ENCODE assay signal across 13 mouse cellular contexts in the genomic region with DNA sequence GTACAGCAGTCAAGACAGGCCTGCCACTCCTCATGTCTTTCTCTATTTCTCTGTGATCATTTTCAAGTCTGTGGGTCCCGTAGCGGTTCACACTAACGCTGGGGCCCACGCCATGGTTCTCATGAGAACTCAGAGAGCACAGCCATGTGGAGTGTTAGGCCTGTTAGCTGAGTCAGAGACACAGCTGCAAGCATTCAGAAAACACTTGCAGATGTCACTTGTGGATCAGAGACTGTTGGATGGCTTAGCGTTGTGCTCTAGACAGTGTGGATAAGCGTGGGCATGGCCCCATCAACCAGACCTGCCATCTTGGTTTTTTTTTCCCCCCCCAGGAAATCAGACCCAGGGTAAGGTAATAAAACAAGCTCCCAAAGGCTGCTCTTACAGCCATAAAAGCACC.
DNase-seq lines count a peak whose midpoint lies in the region; ATAC-seq lines count a peak whose summit lies in the region.
"Had no signal": no experiment of that assay in that cellular context is flagged by ENCODE, and none has a peak within 500 bp of the region (broad histone marks: within the 10 kb centered on the region; RNA-seq: fewer than 3 reads in every experiment).

No protein-coding gene starts in this region.

- H3K27ac ChIP-seq in heart, embryonic 11.5 days (ENCODE audit: low read depth, low read length) = no peak overlapping the region
- H3K27ac ChIP-seq in midbrain, embryonic 16.5 days (ENCODE audit: low read length) = no peak overlapping the region
- no peak overlapping the region for H3K27ac ChIP-seq in neural tube, embryonic 15.5 days (replicated peaks)
- H3K27ac ChIP-seq: liver, embryonic 14.5 days; midbrain, embryonic 13.5 days; neural tube, embryonic 13.5 days had no signal

- H3K36me3 ChIP-seq in heart, embryonic 11.5 days (ENCODE audit: control insufficient read depth, insufficient read depth, low read length) = no peaks in the 10 kb centered on the region
- no peaks in the 10 kb centered on the region for H3K36me3 ChIP-seq in midbrain, embryonic 16.5 days (ENCODE audit: control insufficient read depth, insufficient read depth, low read length)
- H3K36me3 ChIP-seq in neural tube, embryonic 15.5 days = no peaks in the 10 kb centered on the region
- H3K36me3 ChIP-seq: midbrain, embryonic 13.5 days; neural tube, embryonic 13.5 days had no signal

- no peak overlapping the region for H3K4me3 ChIP-seq in heart, embryonic 11.5 days (ENCODE audit: low read depth, low read length)
- no peak overlapping the region for H3K4me3 ChIP-seq in midbrain, embryonic 16.5 days (ENCODE audit: low read depth, low read length)
- H3K4me3 ChIP-seq in neural tube, embryonic 15.5 days (replicated peaks) = no peak overlapping the region
- H3K4me3 ChIP-seq: midbrain, embryonic 13.5 days; neural tube, embryonic 13.5 days had no signal

- H3K4me2 ChIP-seq in heart, embryonic 11.5 days = no peak overlapping the region
- H3K4me2 ChIP-seq in midbrain, embryonic 16.5 days (ENCODE audit: low read length) = no peak overlapping the region
- H3K4me2 ChIP-seq in neural tube, embryonic 15.5 days = no peak overlapping the region
- H3K4me2 ChIP-seq: midbrain, embryonic 13.5 days; neural tube, embryonic 13.5 days had no signal

- no peaks in the 10 kb centered on the region for H3K4me1 ChIP-seq in heart, embryonic 11.5 days (ENCODE audit: control insufficient read depth, insufficient read depth, low read length)
- no peaks in the 10 kb centered on the region for H3K4me1 ChIP-seq in midbrain, embryonic 16.5 days (ENCODE audit: control insufficient read depth, insufficient read depth, low read length)
- no peaks in the 10 kb centered on the region for H3K4me1 ChIP-seq in neural tube, embryonic 15.5 days
- H3K4me1 ChIP-seq: midbrain, embryonic 13.5 days; neural tube, embryonic 13.5 days had no signal

- H3K9ac ChIP-seq in heart, embryonic 11.5 days (ENCODE audit: low read depth, low read length) = no peak overlapping the region
- no peak overlapping the region for H3K9ac ChIP-seq in midbrain, embryonic 16.5 days (ENCODE audit: low read depth, low read length)
- H3K9ac ChIP-seq in neural tube, embryonic 15.5 days (replicated peaks) = no peak overlapping the region
- H3K9ac ChIP-seq: liver, embryonic 14.5 days; midbrain, embryonic 13.5 days; neural tube, embryonic 13.5 days had no signal

- 76% methylated on average over 6 of the region's 6 CpGs for WGBS in heart, embryonic 11.5 days (ENCODE audit: insufficient replicate concordance)
- 94% methylated on average over 6 of the region's 6 CpGs for WGBS in midbrain, embryonic 16.5 days
- 90% methylated on average over 6 of the region's 6 CpGs for WGBS in neural tube, embryonic 15.5 days

- H3K9me3 ChIP-seq in heart, embryonic 11.5 days (replicated peaks; ENCODE audit: control insufficient read depth, low read length) = no peaks in the 10 kb centered on the region
- no peaks in the 10 kb centered on the region for H3K9me3 ChIP-seq in midbrain, embryonic 16.5 days (replicated peaks; ENCODE audit: control insufficient read depth, low read length, poor library complexity, severe bottlenecking)
- H3K9me3 ChIP-seq in neural tube, embryonic 15.5 days (replicated peaks) = no peaks in the 10 kb centered on the region
- H3K9me3 ChIP-seq: midbrain, embryonic 13.5 days; neural tube, embryonic 13.5 days had no signal

- ATAC-seq in heart, embryonic 11.5 days (replicated peaks; ENCODE audit: insufficient number of reproducible peaks, low FRiP score, low TSS enrichment) = no peak
- no peak for ATAC-seq in midbrain, embryonic 16.5 days
- no peak for ATAC-seq in neural tube, embryonic 15.5 days (ENCODE audit: low FRiP score)
- ATAC-seq: inflammation-experienced regulatory T-cells, adult 6 months; midbrain, embryonic 13.5 days had no signal

- peak; percentile 52 to 63 for DNase-seq in heart, adult 18-20 months
- DNase-seq in urinary bladder, postnatal 25 days (ENCODE audit: low spot score) = peak; percentile 23
- DNase-seq in urinary bladder, postnatal 4 days (ENCODE audit: low spot score in 2 of 2) = no peak
- peak; percentile 24 to 60 for DNase-seq in kidney, postnatal 4 days
- no peak for DNase-seq in layer of hippocampus, postnatal 10 days (ENCODE audit: low spot score in 2 of 2)
- DNase-seq: adrenal gland, adult 2 months had no signal

- no peaks in the 10 kb centered on the region for H3K27me3 ChIP-seq in heart, embryonic 11.5 days (ENCODE audit: control insufficient read depth, insufficient read depth, low read length)
- H3K27me3 ChIP-seq in midbrain, embryonic 16.5 days (ENCODE audit: control insufficient read depth, insufficient read depth, low read depth, low read length) = no peaks in the 10 kb centered on the region
- no peaks in the 10 kb centered on the region for H3K27me3 ChIP-seq in neural tube, embryonic 15.5 days (replicated peaks)
- H3K27me3 ChIP-seq: midbrain, embryonic 13.5 days; neural tube, embryonic 13.5 days had no signal

Comparison
In these comparisons a context has a peak if more than half of its experiments do, and no peak if none do; other contexts are left out.
1. DNase-seq: peak in heart, adult 18-20 months (2 of 2), urinary bladder, postnatal 25 days (single experiment) and kidney, postnatal 4 days (2 of 2); none in urinary bladder, postnatal 4 days (0 of 2) and layer of hippocampus, postnatal 10 days (0 of 2).